Mouse (Mus musculus) C2C12 (cell line): ENCODE results near the gene Cyp3a13.

Experiments used
- CEBPB ChIP-seq: IDR thresholded peaks from one replicate; pipeline ENCODE4 v1.6.1; 2011; ENCODE audit warnings: low read depth, mild to moderate bottlenecking, control low read depth, moderate library complexity
- CTCF ChIP-seq: IDR thresholded peaks from one replicate; pipeline ENCODE4 v1.5.1; 2011; ENCODE audit not compliant: control insufficient read depth, insufficient read depth, insufficient read length
- MAX ChIP-seq: IDR thresholded peaks from one replicate; pipeline ENCODE4 v1.6.1; 2011; ENCODE audit warnings: mild to moderate bottlenecking, control low read depth
- USF1 ChIP-seq: IDR thresholded peaks from one replicate; pipeline ENCODE4 v1.6.1; 2011; ENCODE audit warnings: low read depth, mild to moderate bottlenecking, control low read depth, moderate library complexity

- TF ChIP-seq CTCF (no peak), USF1 (no peak), CEBPB (no peak), MAX (no peak)
Observed at GRCm38 (mm10) chr5:137966492-137966891, 45.1 kb upstream of the Cyp3a13 start.
